Mouse (Mus musculus) naive thymus-derived CD4-positive, alpha-beta T cell, adult 2 months (primary cell): Measurements from ENCODE around the gene Wipf3.

ENCODE experiments used
- DNase-seq: peaks from one replicate; pipeline ENCODE4 v3.0.0-alpha.2; 2011; ENCODE audit warnings: low read depth

Wipf3 gene

DNA sequence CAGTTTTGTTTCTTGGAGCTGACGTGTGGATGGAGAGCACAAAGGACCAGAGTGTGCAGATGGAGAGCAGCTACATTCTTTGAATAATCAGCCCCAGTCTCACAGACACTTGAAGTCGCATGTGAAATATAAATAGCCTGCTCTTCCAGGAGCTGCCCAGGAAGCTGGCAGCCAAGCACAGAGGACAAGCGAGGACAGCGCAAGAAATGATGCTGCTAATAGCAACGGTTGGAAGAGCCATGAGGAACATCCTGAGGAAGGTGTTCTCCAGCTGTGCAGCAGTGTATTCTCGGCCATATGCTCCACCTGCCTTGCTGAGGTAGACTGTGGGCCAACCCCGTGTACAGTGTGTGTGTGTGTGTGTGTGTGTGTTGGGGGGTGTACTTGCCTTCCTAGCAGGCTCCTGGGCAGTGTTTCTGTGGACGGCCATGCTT is 101.7 kb downstream of the Wipf3 start:
- DNase-seq: no peak

DNA sequence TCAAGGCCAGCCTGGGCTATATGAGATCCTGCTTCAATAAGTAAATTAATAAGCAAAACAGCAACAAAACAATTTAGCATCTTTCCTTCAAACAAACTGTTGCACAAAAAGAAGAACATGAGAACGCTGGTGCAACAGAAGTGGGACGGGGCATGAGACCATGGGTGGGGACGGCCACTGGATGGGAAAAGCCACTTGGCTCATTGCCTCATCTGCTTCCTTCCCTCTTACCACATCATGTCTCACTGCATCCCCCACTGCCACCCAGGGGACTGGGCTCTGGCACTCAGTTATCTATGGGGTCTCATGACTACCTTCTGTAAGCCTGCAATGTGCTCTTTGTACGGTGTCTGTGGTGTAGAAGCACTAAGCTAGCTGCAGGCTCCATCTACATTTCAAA is 106.1 kb downstream of the Wipf3 start:
- DNase-seq: no peak

DNA sequence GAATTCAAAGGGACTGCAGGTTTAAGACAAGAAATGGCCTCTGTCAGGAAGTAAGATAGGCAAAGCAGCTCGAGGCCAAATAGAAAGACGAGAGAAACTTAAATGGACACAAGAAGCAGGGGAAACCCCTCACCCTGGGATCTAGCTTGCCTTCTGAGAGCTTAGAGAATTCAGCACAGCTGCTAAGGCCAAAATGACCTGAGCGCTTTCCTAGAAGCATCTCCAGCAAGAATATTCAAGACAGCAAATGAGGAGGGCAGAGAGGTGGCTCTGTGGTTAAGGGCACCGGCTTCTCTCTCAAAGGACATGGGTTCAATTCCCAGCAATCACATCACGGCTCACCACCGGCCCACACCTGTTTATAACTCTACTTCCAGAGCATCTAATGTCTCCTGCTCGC is 107.7 kb downstream of the Wipf3 start:
- no peak for DNase-seq

DNA sequence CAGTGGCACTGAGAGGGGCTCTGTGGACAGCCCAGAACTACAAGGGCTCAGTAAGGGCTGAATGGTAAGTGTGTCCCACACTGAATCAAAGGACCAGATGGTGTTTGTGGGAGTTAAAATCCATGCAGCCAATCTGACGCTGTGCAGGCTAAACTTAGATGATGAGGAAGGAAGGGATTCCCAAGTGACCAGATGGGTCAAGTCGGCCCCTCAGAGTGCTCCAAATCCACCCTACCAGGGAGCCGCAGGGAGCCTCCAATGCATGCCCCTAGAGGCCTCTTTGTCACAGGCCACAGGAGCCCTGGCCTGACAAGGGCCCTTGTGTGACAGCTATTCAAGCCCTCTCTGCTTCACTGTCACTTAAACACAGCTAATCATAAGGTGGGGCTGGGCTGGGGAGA is 109.4 kb downstream of the Wipf3 start:
- no peak for DNase-seq

DNA sequence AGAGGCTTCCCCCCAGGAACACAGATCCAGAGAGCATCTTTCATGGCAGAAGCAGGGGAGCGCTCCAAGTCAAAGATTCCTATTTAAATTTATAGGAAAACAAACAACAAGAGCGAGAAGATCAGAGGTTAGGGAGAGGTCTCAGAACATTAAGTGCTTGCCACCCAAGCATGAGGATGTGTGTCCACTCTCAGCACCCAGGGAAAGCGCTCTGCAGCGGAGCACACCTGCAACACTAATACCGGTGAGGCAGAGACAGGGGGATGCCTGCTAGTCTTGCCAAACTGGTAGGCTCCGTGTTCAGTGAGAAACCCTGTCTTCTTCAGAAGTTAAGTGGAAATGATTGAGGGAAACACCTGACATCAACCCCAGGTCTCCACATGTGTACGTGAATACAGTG is 110.0 kb downstream of the Wipf3 start:
- DNase-seq: no peak

DNA sequence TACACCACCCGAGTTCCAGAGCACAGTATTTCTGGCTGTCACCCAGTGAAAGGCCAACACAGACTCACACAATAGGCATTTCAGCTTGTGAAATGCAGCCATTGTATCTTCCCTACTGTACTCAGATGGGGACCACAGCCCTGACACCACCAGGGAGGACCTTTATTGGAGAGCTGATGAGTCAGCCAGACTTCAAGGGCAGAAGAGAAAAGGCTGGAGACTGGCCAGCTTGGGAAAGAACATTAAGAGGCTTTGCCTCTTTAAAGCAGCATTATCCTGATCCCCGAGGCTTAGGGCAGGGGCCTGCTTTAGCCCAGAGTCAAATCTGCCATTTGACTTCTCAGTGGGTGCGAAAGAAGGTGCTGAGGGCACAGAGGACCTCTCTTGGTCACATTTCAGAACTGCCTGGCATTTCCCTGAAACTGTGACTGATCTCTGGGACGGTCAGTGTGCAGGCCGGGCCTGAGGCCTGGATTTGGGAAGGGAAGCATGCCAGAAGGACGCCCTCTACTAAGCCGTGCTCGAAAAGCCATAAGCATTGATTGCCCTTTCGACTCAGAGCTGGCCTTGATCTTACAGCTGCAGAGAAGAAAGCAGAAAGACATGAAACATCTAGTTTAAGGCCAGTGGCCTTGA is 111.0 kb downstream of the Wipf3 start:
- DNase-seq: no peak

DNA sequence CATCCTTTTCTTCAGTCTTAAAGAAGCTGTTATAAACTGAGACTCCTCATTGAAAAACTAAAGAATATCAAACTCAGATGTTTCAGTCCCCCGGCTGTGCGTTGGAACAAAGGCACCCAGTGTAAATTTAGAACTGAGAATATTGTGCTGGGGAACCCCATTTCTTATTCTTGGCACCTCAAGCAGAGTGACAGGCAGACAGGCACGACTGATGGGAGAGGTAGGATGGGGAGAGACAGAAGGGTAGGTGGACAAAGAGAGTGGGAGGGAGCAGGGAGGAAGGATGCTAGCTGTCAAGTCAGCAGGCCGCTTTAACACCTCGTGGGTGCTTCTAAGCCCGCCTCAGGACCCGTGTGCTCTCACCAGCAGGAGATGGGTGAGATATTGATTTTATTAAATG is 113.4 kb downstream of the Wipf3 start:
- DNase-seq: no peak

DNA sequence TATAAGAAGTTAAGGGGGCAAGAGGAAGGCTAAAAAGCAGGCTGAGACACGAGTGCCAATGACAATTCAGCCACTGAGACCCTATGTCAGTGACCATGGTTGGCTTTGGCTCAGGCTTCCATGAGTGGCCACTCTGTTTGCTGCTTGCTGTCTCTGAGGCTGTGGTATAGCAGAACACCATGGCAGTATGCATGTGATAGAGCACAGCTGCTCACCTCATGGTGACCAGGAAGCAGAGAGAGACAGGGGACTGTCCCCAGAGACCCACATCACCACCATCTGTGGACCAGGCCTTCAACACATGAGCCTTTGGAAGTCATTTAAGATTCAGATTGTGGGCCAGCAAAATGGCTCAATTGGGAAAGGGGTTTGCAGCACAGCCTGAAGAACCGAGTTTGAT is 114.2 kb downstream of the Wipf3 start:
- no peak for DNase-seq

DNA sequence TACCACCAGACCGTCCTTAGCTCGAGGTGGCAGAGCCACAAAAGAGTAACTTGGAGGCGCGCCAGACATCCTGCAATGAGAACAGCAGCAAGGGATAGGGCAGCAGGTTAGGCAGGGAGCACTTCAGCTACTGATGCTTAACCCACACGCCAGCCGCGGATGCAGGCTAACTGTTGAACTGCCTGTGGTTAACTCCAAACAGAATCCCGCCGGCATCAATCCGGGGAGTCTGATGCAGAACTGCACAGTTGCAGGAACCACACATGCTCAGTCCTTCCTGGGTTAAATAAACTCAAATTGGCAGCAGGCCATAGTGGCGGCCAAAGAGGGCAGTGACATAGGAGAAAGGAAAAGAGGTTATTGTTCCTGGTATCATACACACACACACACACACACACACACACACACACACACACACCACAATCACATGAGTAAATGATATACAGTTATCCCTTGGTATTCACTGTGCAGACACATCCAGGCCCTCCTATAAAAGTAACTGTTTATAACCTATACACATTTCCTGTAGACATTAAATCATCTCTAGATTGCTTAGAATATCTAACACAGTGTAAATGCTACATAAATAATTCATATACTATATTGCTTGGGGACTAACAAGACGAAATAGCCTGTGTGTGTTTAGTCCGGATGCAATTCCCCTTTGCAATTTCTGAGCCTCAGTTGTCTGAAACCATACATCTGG is 119.1 kb downstream of the Wipf3 start:
- DNase-seq: no peak

DNA sequence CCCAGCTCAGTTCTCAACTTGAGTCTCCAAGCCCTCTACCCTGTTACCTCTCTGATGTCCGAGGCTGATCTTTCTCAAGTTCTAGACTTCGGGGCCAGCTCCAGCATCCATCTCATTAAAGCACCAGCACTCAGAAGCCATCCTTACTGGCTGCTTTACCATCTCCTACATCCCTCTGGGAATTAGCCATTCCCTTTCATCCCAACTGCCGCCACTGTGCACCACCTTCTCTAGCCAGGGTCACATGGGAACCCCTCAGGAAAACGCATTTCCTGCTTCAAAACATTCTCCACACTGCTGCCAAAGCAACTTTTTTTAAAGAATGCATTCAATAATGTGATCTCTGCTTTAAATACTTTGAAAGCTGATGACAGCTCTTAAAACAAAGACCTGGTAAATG is 119.9 kb downstream of the Wipf3 start:
- no peak for DNase-seq

DNA sequence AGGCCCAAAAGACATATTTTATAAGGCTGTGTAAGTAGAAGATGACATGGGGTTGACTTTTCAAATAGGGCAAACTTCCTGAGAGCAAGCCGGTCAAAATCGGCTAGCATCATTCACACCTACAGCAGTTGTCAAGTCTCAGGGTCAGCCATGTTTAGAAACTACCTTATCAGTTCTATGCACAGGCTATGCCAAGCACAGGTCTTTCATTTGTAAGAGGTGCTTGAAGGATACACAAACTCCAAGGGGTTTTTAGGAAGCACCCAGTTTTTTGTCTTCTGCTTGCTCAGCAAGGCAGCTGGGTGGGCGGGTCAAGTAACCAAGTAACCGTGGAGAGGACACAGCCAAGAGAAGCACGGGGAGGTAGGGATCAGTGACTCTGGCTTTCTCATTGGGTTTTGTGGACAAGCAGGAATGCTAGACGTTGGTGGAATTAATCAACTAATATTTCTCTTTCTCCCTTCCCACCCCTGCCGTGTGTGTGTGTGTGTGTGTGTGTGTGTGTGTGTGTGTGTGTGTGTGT is 121.5 kb downstream of the Wipf3 start:
- no peak for DNase-seq

DNA sequence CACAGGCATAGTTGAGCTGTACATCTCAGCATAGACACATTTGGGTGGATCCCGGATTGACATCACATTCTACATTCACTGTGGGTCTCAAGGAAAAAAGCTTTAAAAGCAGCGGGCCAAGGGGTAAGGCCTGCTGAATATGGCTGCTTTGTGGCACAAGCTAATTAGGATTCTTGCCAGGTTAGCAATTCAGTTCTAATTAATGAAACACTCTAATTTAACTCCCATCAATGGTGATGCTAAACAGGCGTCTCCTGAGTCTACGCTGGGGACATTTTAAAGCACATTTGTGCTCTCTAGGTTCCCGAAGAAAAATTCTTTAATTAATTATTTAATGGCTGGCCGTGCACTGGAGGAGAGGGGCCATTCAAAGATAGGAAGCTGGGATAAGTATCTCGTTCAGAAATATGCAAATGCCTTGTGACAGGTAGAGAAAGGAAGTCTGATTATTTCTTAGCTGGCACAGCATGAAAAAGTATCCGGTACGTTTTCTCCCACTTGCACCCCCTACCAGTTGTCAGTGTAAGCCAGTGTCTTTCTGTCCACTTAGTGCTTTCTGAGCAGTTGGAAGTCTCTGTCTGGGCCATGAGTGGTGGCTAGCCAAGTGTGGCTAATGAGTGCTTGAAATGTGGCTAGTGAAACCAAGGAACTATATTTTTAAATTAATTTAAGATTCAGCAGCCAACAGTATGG is 123.5 kb downstream of the Wipf3 start:
- DNase-seq: no peak
